Comparison of ENCODE assay signal across 8 mouse cellular contexts in the genomic region with DNA sequence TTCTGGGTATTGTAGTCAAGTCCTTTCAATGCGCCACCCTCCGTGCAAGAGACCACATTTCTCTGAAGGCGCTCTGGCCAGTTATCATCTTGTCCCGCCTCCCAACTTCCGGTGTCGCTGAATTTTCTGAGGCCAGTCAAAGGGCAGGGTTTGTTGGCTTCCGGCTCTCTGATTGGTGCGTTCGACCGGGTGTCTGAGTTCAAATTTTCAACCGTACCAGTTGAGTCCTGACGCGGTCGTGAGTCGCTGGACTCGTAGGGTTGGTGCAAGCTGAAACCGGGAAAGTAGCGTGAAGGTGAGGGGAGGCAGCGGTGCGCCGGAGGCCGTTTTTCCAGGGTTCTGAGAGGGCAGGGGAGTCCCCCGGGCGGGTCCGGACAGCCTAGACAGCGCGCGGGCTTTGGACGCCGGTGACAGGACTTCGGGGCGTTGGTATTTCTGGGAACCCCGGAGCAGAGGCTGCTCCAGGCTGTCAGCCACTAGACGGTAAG. TPM values are rescaled to one million over a fixed set of nuclear protein-coding genes. Genes with fewer than 3 reads are reported as not detected.
DNase-seq lines count a peak whose midpoint lies in the region; ATAC-seq and TF ChIP-seq lines count a peak whose summit lies in the region.

Gene Tpx2, plus strand, starts transcription at position 150 of the 488 bp plus-strand sequence.

- peak; percentile 31 for TF ChIP-seq POLR2A in ES-Bruce4 (IDR thresholded peaks at IDR 0.05; ENCODE audit: insufficient read depth, low read length)

- H3K4me3 ChIP-seq in ES-Bruce4 (ENCODE audit: low read depth, low read length), result peak within 1 kb of the TSS; percentile 78
- peak within 1 kb of the TSS; percentile 73 for H3K4me3 ChIP-seq in forebrain, embryonic 13.5 days
- peak within 1 kb of the TSS; percentile 82 for H3K4me3 ChIP-seq in liver, postnatal 0 days (ENCODE audit: low read depth, low read length)
- H3K4me3 ChIP-seq in neural tube, embryonic 14.5 days (ENCODE audit: low read depth, low read length), result peak within 1 kb of the TSS; percentile 62

- H3K4me2 ChIP-seq in forebrain, embryonic 13.5 days, result peak within 1 kb of the TSS; percentile 73
- peak within 1 kb of the TSS; percentile 69 for H3K4me2 ChIP-seq in liver, postnatal 0 days (ENCODE audit: low read depth, low read length)
- H3K4me2 ChIP-seq in neural tube, embryonic 14.5 days (ENCODE audit: low read depth, low read length), result peak within 1 kb of the TSS; percentile 76

- H3K27ac ChIP-seq in ES-Bruce4 (ENCODE audit: insufficient read depth, low read length), result peak within 1 kb of the TSS; percentile 52
- H3K27ac ChIP-seq in forebrain, embryonic 13.5 days, result peak within 1 kb of the TSS; percentile 42; the same call in 1 of the 2 replicates
- peak within 1 kb of the TSS; percentile 84 for H3K27ac ChIP-seq in liver, postnatal 0 days (ENCODE audit: low read depth)
- H3K27ac ChIP-seq in neural tube, embryonic 14.5 days (ENCODE audit: low read depth, low read length), result no peak within 1 kb of the TSS

- intact Hi-C loops in heart, postnatal 10 days (cut with DNase I), result no loop called here

- TF ChIP-seq EP300 in ES-Bruce4 (IDR thresholded peaks at IDR 0.05; ENCODE audit: insufficient read depth, low read depth, low read length), result no peak
- TF ChIP-seq EP300 in liver, postnatal 0 days (IDR thresholded peaks at IDR 0.05; ENCODE audit: low read depth), result no peak

- ATAC-seq in cerebellum, adult (ENCODE audit: insufficient number of reproducible peaks, low FRiP score, low TSS enrichment), result peak; percentile 100
- ATAC-seq in forebrain, embryonic 13.5 days, result peak; percentile 99
- ATAC-seq in liver, postnatal 0 days, result peak; percentile 99
- ATAC-seq in neural tube, embryonic 14.5 days (ENCODE audit: low read depth), result peak; percentile 98

- peak; percentile 99 for DNase-seq in heart, postnatal 10 days
- DNase-seq in large intestine, adult 2 months (ENCODE audit: low read depth, low spot score), result peak; percentile 100
- peak; percentile 98 for DNase-seq in liver, postnatal 0 days
- peak; percentile 97 for DNase-seq in testis, postnatal 10 days (ENCODE audit: low spot score)

- H3K9ac ChIP-seq in ES-Bruce4 (ENCODE audit: low read depth, poor library complexity, severe bottlenecking), result peak within 1 kb of the TSS; percentile 82
- H3K9ac ChIP-seq in forebrain, embryonic 13.5 days, result peak within 1 kb of the TSS; percentile 78
- H3K9ac ChIP-seq in liver, postnatal 0 days (replicated peaks), result peak within 1 kb of the TSS; percentile 78
- peak within 1 kb of the TSS; percentile 39; the same call in 1 of the 2 replicates for H3K9ac ChIP-seq in neural tube, embryonic 14.5 days (replicated peaks; ENCODE audit: low read depth, low read length)

- H3K36me3 ChIP-seq in ES-Bruce4 (ENCODE audit: control insufficient read depth, insufficient read depth, low read length, poor library complexity, severe bottlenecking), result peaks cover 14% of the 10 kb centered on the region
- H3K36me3 ChIP-seq in forebrain, embryonic 13.5 days (ENCODE audit: poor library complexity, severe bottlenecking), result peaks cover 12% of the 10 kb centered on the region
- H3K36me3 ChIP-seq in liver, postnatal 0 days (replicated peaks; ENCODE audit: insufficient read depth, low read length), result peaks cover 13% of the 10 kb centered on the region
- H3K36me3 ChIP-seq in neural tube, embryonic 14.5 days (ENCODE audit: control insufficient read depth, insufficient read depth, low read length), result no peaks in the 10 kb centered on the region

- no peaks in the 10 kb centered on the region for H3K27me3 ChIP-seq in ES-Bruce4 (ENCODE audit: control insufficient read depth, insufficient read depth, low read length, poor library complexity, severe bottlenecking)
- H3K27me3 ChIP-seq in forebrain, embryonic 13.5 days, result no peaks in the 10 kb centered on the region
- H3K27me3 ChIP-seq in liver, postnatal 0 days (ENCODE audit: insufficient read depth, low read length), result no peaks in the 10 kb centered on the region
- no peaks in the 10 kb centered on the region for H3K27me3 ChIP-seq in neural tube, embryonic 14.5 days (ENCODE audit: control insufficient read depth, insufficient read depth, low read length)

- WGBS in forebrain, embryonic 13.5 days, result under 1% methylated on average over 34 of the region's 34 CpGs
- WGBS in large intestine, adult 2 months, result under 1% methylated on average over 34 of the region's 34 CpGs
- WGBS in liver, postnatal 0 days (ENCODE audit: insufficient replicate concordance), result under 1% methylated on average over 34 of the region's 34 CpGs
- WGBS in neural tube, embryonic 14.5 days, result under 1% methylated on average over 34 of the region's 34 CpGs

- TF ChIP-seq CTCF in ES-Bruce4 (IDR thresholded peaks at IDR 0.05; ENCODE audit: low read depth, low read length), result no peak
- peak; percentile 40 for TF ChIP-seq CTCF in liver, postnatal 0 days (IDR thresholded peaks at IDR 0.05; ENCODE audit: low read depth)

- H3K9me3 ChIP-seq in ES-Bruce4 (replicated peaks; ENCODE audit: control insufficient read depth, insufficient read depth, low read length, poor library complexity, severe bottlenecking), result no peaks in the 10 kb centered on the region
- H3K9me3 ChIP-seq in forebrain, embryonic 13.5 days (replicated peaks), result no peaks in the 10 kb centered on the region
- no peaks in the 10 kb centered on the region for H3K9me3 ChIP-seq in liver, postnatal 0 days (ENCODE audit: low read length)
- H3K9me3 ChIP-seq in neural tube, embryonic 14.5 days (ENCODE audit: control insufficient read depth, low read length), result no peaks in the 10 kb centered on the region

- H3K4me1 ChIP-seq in ES-Bruce4 (ENCODE audit: control insufficient read depth, insufficient read depth, low read length), result no peaks in the 10 kb centered on the region
- H3K4me1 ChIP-seq in forebrain, embryonic 13.5 days, result peaks cover 30% of the 10 kb centered on the region
- H3K4me1 ChIP-seq in liver, postnatal 0 days (ENCODE audit: insufficient read depth), result peaks cover 6% of the 10 kb centered on the region; the same call in 1 of the 2 replicates
- peaks cover 3% of the 10 kb centered on the region; the same call in 1 of the 2 replicates for H3K4me1 ChIP-seq in neural tube, embryonic 14.5 days (ENCODE audit: control insufficient read depth, insufficient read depth, low read length)

RNA-seq across cellular contexts. Expression of gene Tpx2, which starts in this region (rescaled TPM):
- 183 TPM in 2 replicates for polyA plus RNA-seq in ES-Bruce4 (2011; ENCODE audit: insufficient read depth, insufficient read length, low read depth, missing spikeins)
- polyA plus RNA-seq in forebrain, embryonic 13.5 days (2015; fragmentation: Nextera tagmentation; extraction: Ambion mirVana), result 102 and 103 TPM in 2 replicates
- total RNA-seq in heart, postnatal 10 days (2021), result 10 to 100 TPM; 16.0 to 17.8 TPM
- polyA plus RNA-seq in large intestine, adult 2 months (2012; rRNA removed), result 5.0 and 5.2 TPM in 2 replicates
- 20.7 and 25.8 TPM in 2 replicates for polyA plus RNA-seq in liver, postnatal 0 days (2015; fragmentation: Nextera tagmentation; extraction: Ambion mirVana)
- polyA plus RNA-seq in neural tube, embryonic 14.5 days (2014; fragmentation: Nextera tagmentation; extraction: Ambion mirVana), result 7.5 and 12.6 TPM in 2 replicates
